Mouse (Mus musculus) B cell, adult 2 months (primary cell): ENCODE data around the gene Zscan29.
"Not testable (repeated sequence)": the region's sequence is repeated elsewhere in the genome, so short reads cannot be mapped to it uniquely, and the experiment has no call there.

Experiments
- DNase-seq, 2 experiments: peaks; one replicate each; pipeline ENCODE4 v3.0.0; 2022

The Zscan29 gene

GRCm38 (mm10) chr2:121132822-121133221 lies 38.1 kb downstream of the Zscan29 start:
- no peak for DNase-seq

- DNase-seq, result no peak
Measured at GRCm38 (mm10) chr2:121128865-121129620, 41.9 kb downstream of the Zscan29 start.

GRCm38 (mm10) chr2:121127536-121127935 lies 43.4 kb downstream of the Zscan29 start:
- DNase-seq, result no peak

- not testable (repeated sequence) for DNase-seq
Measured at GRCm38 (mm10) chr2:121126302-121126701, 44.6 kb downstream of the Zscan29 start.

GRCm38 (mm10) chr2:121119260-121119659 lies 51.7 kb downstream of the Zscan29 start:
- DNase-seq, result no peak

- DNase-seq, result no peak
Measured at GRCm38 (mm10) chr2:121115418-121115817, 55.5 kb downstream of the Zscan29 start.

- DNase-seq, result no peak
Measured at GRCm38 (mm10) chr2:121109695-121110094, 61.2 kb downstream of the Zscan29 start, which contains the start of gene Tgm7. Tgm7 (minus strand) TSS chr2:121109795.
